Mouse (Mus musculus) stomach, postnatal 0 days (tissue): ENCODE data around the gene Ctdnep1.

Source experiments
- CTCF ChIP-seq: IDR thresholded peaks from 2 replicates; pipeline ENCODE4 v1.5.1; 2016; ENCODE audit warnings: antibody characterized with exemption, low read depth, mild to moderate bottlenecking, moderate library complexity
- EP300 ChIP-seq: optimal IDR thresholded peaks from 2 replicates; pipeline ENCODE3; 2016; ENCODE audit warnings: antibody characterized with exemption

GRCm38 (mm10) chr11:70040184-70040583, 59.2 kb downstream of the Ctdnep1 start:
- TF ChIP-seq CTCF: no peak
- no peak for TF ChIP-seq EP300
